Mouse (Mus musculus) limb, embryonic 12.5 days (tissue): ENCODE data around the gene Il1rap. TPM values are rescaled to one million over a fixed set of nuclear protein-coding genes. Genes with fewer than 3 reads are reported as not detected.

ENCODE experiments used
- ATAC-seq: fragments of 200-750 bp; cut with Nextera tagmentation; 2 replicates; pipeline ENCODE4 v1.8.0; 2017; ENCODE audit warnings: low read depth, moderate TSS enrichment; ENCODE audit not compliant: insufficient number of reproducible peaks, insufficient read depth, low FRiP score, low TSS enrichment
- H3K27ac ChIP-seq: fragments of 300-500 bp; sonication (generic); 2 replicates; pipeline ENCODE4 v1.5.1; 2016; ENCODE audit warnings: mild to moderate bottlenecking, moderate library complexity
- H3K27me3 ChIP-seq: fragments of 300-500 bp; sonication (generic); 2 replicates; pipeline ENCODE4 v1.6.1; 2016; ENCODE audit warnings: mild to moderate bottlenecking, moderate library complexity
- H3K36me3 ChIP-seq: fragments of 300-500 bp; sonication (generic); 2 replicates; pipeline ENCODE4 v1.6.1; 2016; ENCODE audit warnings: mild to moderate bottlenecking, moderate library complexity
- H3K4me1 ChIP-seq: fragments of 300-500 bp; sonication (generic); replicated peaks from 2 replicates; pipeline ENCODE4 v1.6.1; 2016
- H3K4me2 ChIP-seq: fragments of 300-500 bp; sonication (generic); 2 replicates; pipeline ENCODE4 v1.6.1; 2016; ENCODE audit warnings: mild to moderate bottlenecking, moderate library complexity
- H3K4me3 ChIP-seq: fragments of 300-500 bp; sonication (generic); replicated peaks from 2 replicates; pipeline ENCODE4 v1.5.1; 2016; ENCODE audit warnings: mild to moderate bottlenecking
- H3K9ac ChIP-seq: fragments of 300-500 bp; sonication (generic); replicated peaks from 2 replicates; pipeline ENCODE4 v1.6.1; 2016; ENCODE audit warnings: mild to moderate bottlenecking, moderate library complexity
- H3K9me3 ChIP-seq: fragments of 300-500 bp; sonication (generic); 2 replicates; pipeline ENCODE4 v1.6.1; 2016; ENCODE audit warnings: mild to moderate bottlenecking, moderate library complexity
- WGBS: fragments of 180-500 bp; shearing (Covaris S2); methylation state at CpG from one replicate; pipeline ENCODE4 v1.1.7; 2016; 5-methylcytosine and 5-hydroxymethylcytosine counted together
- polyA plus RNA-seq: library from polyadenylated mRNA; unstranded; fragments of >200 nt; fragmentation: Nextera tagmentation; extraction: Ambion mirVana; gene quantifications from 2 replicates; pipeline ENCODE4 v1.2.1, GENCODE M21; 2016

Il1rap gene
- polyA plus RNA-seq, 1 experiment from 2014 or later = 7.6 TPM

DNA sequence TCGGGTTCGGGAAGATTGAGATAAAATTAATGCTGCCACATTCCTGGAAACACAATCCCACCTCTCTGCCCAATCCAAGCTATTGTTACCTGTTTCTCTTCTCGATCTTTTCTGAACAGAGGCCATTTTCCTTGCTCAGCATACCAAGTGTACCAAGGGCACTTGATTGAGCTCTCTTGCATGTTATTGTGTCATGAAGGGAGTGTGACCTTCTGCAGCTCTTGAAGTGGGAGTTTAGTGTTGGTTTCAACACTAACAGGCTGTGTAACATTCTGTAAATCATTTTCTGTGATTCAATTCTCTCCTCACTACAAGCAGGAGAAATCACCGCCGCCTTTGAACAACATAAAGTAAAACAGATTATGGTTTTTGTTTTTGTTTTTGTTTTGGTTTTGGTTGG is 7.3 kb upstream of the Il1rap start:
- H3K9ac ChIP-seq = no peak overlapping the region
- no peak overlapping the region for H3K4me3 ChIP-seq
- no peak for ATAC-seq
- WGBS = 91% methylated on average over 5 of the region's 5 CpGs
- no peaks in the 10 kb centered on the region for H3K27me3 ChIP-seq
- H3K9me3 ChIP-seq = no peaks in the 10 kb centered on the region
- no peaks in the 10 kb centered on the region for H3K36me3 ChIP-seq
- no peak overlapping the region for H3K4me2 ChIP-seq
- H3K4me1 ChIP-seq = peaks cover 8% of the 10 kb centered on the region
- H3K27ac ChIP-seq = no peak overlapping the region

GRCm38 (mm10) chr16:26581913-26582376 is 441 bp downstream of the Il1rap start:
- under 1% methylated on average over 16 of the region's 16 CpGs for whole genome bisulfite sequencing
- Histone ChIP-seq H3K9me3 (no peaks in the 10 kb centered on the region), H3K27me3 (peaks cover 10% of the 10 kb centered on the region), H3K27ac (peak overlapping the region; percentile 69; the same call in 1 of the 2 replicates), H3K4me1 (peaks cover 5% of the 10 kb centered on the region; the same call in 1 of the 2 replicates), H3K36me3 (no peaks in the 10 kb centered on the region), H3K4me3 (peak overlapping the region; percentile 64), H3K4me2 (peak overlapping the region; percentile 74), H3K9ac (peak overlapping the region; percentile 71)
- peak; percentile 52; the same call in 1 of the 2 replicates for ATAC-seq

DNA sequence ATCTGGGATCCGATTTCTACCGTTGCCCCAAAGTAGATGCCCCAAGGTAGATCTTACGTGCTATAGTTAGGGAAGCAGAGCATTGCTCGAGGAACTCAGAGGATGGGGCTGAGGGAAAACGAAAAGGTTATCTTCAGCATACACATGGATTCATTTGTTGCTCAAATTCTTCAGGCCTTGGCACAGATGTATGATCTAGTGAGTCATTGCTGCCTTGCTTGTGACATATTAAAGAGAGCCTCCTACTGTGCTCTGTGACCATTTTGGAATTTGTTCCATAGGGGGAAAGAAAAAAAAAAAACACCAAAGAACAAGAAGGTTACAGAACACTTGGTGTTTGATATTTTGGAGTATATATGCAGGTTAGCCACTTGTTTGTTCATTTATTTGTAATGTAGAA is 4.3 kb downstream of the Il1rap start:
- H3K4me3 ChIP-seq = no peak overlapping the region
- H3K27me3 ChIP-seq = 0 out of 2 replicates have a peak, but pooled peaks cover 4% of the 10 kb centered on the region
- no peaks in the 10 kb centered on the region for H3K9me3 ChIP-seq
- no peak overlapping the region for H3K4me2 ChIP-seq
- H3K9ac ChIP-seq = no peak overlapping the region
- no peak overlapping the region for H3K27ac ChIP-seq
- ATAC-seq = no peak
- H3K4me1 ChIP-seq = peaks cover 5% of the 10 kb centered on the region; the same call in 1 of the 2 replicates
- 89% methylated on average over 5 of the region's 5 CpGs for WGBS
- no peaks in the 10 kb centered on the region for H3K36me3 ChIP-seq

DNA sequence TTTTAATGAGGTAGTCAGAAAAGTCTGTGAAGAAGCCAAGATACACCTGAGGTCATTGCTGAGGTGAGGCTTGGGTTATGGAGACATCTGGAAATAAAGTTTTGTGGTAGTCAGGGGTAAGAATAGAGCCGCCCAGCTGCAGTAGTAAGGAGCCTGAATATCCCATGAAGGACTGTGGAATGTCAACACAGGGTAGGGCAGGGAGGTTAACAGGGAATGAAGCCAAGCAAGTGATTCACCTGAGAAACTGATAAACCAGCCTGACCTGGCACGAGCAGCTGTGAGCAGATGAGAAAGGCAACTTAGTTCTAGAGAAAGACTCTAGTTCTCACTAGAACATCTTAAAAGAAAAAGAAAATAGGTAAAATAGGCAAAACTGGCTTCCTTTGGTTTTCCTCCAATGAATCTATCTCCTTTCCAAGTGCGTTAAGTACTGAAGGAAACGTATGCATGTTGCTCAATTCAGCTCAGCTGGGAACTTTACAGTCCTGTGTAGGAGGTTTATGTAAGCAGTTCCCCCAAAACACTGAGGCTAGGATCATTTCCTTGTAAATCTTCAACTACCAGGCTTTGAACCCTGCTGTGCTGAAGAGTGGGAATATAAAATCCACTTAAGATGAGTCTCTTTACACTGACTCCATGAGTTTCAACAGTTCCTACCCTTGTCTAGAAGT is 9.5 kb downstream of the Il1rap start:
- WGBS = 50% methylated on average over 4 of the region's 4 CpGs
- Histone ChIP-seq H3K9me3 (no peaks in the 10 kb centered on the region), H3K4me1 (peaks cover 7% of the 10 kb centered on the region), H3K36me3 (no peaks in the 10 kb centered on the region), H3K4me2 (no peak overlapping the region), H3K27ac (no peak overlapping the region), H3K4me3 (no peak overlapping the region), H3K27me3 (no peaks in the 10 kb centered on the region), H3K9ac (no peak overlapping the region)
- no peak for ATAC-seq

GRCm38 (mm10) chr16:26596440-26596839 is 14.9 kb downstream of the Il1rap start:
- H3K9me3 ChIP-seq = no peaks in the 10 kb centered on the region
- H3K36me3 ChIP-seq = no peaks in the 10 kb centered on the region
- H3K4me2 ChIP-seq = no peak overlapping the region
- peaks cover 19% of the 10 kb centered on the region for H3K4me1 ChIP-seq
- WGBS = 38% methylated on average over 7 of the region's 7 CpGs
- no peak overlapping the region for H3K27ac ChIP-seq
- no peak overlapping the region for H3K4me3 ChIP-seq
- H3K9ac ChIP-seq = no peak overlapping the region
- H3K27me3 ChIP-seq = no peaks in the 10 kb centered on the region
- ATAC-seq = no peak

GRCm38 (mm10) chr16:26597307-26597706 is 15.8 kb downstream of the Il1rap start:
- WGBS = 41% methylated on average over 7 of the region's 7 CpGs

GRCm38 (mm10) chr16:26598591-26598990 is 17.1 kb downstream of the Il1rap start:
- Histone ChIP-seq H3K9ac (no peak overlapping the region), H3K4me2 (no peak overlapping the region), H3K4me3 (no peak overlapping the region), H3K27me3 (no peaks in the 10 kb centered on the region), H3K27ac (no peak overlapping the region), H3K9me3 (no peaks in the 10 kb centered on the region), H3K4me1 (peaks cover 23% of the 10 kb centered on the region), H3K36me3 (no peaks in the 10 kb centered on the region)
- ATAC-seq = no peak
- 77% methylated on average over 5 of the region's 5 CpGs for WGBS

More at GRCm38 (mm10) chr16:26597307-26597706, 15.8 kb downstream of the Il1rap start:
- no peak overlapping the region for H3K9ac ChIP-seq
- no peak for ATAC-seq
- H3K27ac ChIP-seq = no peak overlapping the region
- no peak overlapping the region for H3K4me2 ChIP-seq
- no peaks in the 10 kb centered on the region for H3K36me3 ChIP-seq
- H3K4me1 ChIP-seq = peaks cover 19% of the 10 kb centered on the region
- H3K9me3 ChIP-seq = no peaks in the 10 kb centered on the region
- no peak overlapping the region for H3K4me3 ChIP-seq
- H3K27me3 ChIP-seq = no peaks in the 10 kb centered on the region

DNA sequence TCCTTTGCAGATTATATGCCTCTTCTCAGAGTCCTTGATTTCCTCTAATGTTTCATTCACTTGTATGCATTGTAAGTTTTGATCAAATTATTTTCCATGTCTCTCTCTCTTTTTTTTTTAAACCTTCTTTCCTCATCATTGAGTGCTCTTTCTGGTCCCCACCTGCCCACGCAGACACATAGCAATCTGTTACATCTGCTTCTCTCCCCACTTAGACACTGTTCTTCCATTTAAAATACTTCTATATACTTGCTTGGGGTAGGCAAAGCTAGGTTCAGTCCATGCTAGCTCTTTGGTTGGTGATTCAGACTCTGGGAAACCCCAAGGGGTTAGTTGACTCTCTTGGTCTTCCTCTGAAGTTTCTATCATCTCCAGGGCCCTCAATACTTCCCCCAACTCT is 20.0 kb downstream of the Il1rap start:
- Histone ChIP-seq H3K36me3 (no peaks in the 10 kb centered on the region), H3K4me3 (no peak overlapping the region), H3K9me3 (no peaks in the 10 kb centered on the region), H3K27me3 (no peaks in the 10 kb centered on the region), H3K4me1 (peaks cover 13% of the 10 kb centered on the region), H3K27ac (no peak overlapping the region), H3K9ac (no peak overlapping the region), H3K4me2 (no peak overlapping the region)
- ATAC-seq = no peak
- 96% methylated on average over 1 of the region's 1 CpGs for WGBS

- no peak for ATAC-seq
- no peak overlapping the region for H3K27ac ChIP-seq
- 89% methylated on average over 3 of the region's 3 CpGs for WGBS
Observed at GRCm38 (mm10) chr16:26604621-26605020, 23.1 kb downstream of the Il1rap start.

DNA sequence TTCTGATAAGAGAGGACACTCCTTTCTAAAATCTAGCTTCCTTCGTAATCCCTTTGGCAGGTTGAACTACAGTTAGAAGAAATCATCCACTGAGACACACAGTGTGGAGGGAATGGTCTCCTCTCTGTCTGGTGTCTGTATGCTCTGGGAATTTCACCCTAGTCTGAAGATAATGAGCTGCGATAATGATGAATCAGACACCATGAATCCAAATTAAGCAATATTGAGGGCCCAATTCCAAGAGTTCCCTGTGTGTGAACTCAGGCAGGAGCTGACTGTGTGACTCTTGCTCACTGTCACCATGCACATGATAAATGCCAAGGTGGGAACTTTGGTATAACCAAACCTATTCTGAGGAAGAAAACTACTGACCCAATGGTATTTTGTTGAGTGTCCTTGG is 26.5 kb downstream of the Il1rap start:
- WGBS = 87% methylated on average over 2 of the region's 2 CpGs

More at GRCm38 (mm10) chr16:26604621-26605020, 23.1 kb downstream of the Il1rap start:
- H3K9me3 ChIP-seq = no peaks in the 10 kb centered on the region
- H3K4me1 ChIP-seq = 0 out of 2 replicates have a peak, but pooled peaks cover 4% of the 10 kb centered on the region
- no peak overlapping the region for H3K4me3 ChIP-seq
- H3K9ac ChIP-seq = no peak overlapping the region
- H3K27me3 ChIP-seq = no peaks in the 10 kb centered on the region
- no peak overlapping the region for H3K4me2 ChIP-seq
- H3K36me3 ChIP-seq = no peaks in the 10 kb centered on the region

DNA sequence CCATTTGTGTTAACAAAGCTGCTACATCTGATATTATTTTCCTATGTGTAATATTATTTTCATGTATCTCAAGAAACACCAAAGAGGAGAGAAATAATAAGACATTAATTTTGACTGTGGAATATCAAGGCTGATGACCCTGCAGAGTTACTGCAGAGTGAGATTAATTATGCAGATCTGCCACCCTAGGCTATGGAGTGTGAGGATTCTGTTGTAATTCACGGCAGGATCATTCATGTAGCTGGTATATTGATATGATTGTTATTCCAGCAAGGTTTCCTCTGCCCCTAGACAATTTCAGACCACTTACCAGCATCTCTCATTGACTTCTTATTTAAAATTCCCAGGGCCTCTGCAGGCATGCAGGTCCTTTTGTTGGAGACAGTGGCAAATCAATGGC is 29.0 kb downstream of the Il1rap start:
- WGBS = 83% methylated on average over 1 of the region's 1 CpGs
- H3K27ac ChIP-seq = no peak overlapping the region
- no peaks in the 10 kb centered on the region for H3K9me3 ChIP-seq
- H3K4me3 ChIP-seq = no peak overlapping the region
- no peaks in the 10 kb centered on the region for H3K27me3 ChIP-seq
- no peak overlapping the region for H3K4me2 ChIP-seq
- no peak overlapping the region for H3K9ac ChIP-seq
- no peaks in the 10 kb centered on the region for H3K4me1 ChIP-seq
- H3K36me3 ChIP-seq = no peaks in the 10 kb centered on the region
- ATAC-seq = no peak

More for the DNA sequence above, 26.5 kb downstream of the Il1rap start:
- H3K36me3 ChIP-seq = no peaks in the 10 kb centered on the region
- H3K9me3 ChIP-seq = no peaks in the 10 kb centered on the region
- 0 out of 2 replicates have a peak, but pooled peaks cover 4% of the 10 kb centered on the region for H3K4me1 ChIP-seq
- no peak for ATAC-seq
- H3K27ac ChIP-seq = no peak overlapping the region
- no peak overlapping the region for H3K4me3 ChIP-seq
- H3K9ac ChIP-seq = no peak overlapping the region
- H3K27me3 ChIP-seq = no peaks in the 10 kb centered on the region
- H3K4me2 ChIP-seq = no peak overlapping the region
